Mouse (Mus musculus) embryonic facial prominence, embryonic 11.5 days (tissue): ENCODE data around the gene Hapln2. TPM values are rescaled to one million over a fixed set of nuclear protein-coding genes. Genes with fewer than 3 reads are reported as not detected.
A peak's percentile ranks its signal among the peaks of the same experiment; 100 is the strongest.

Experiments used
- ATAC-seq: fragments of 200-750 bp; cut with Nextera tagmentation; replicated peaks from 2 replicates; pipeline ENCODE4 v1.8.0; 2017; ENCODE audit warnings: low read depth; ENCODE audit not compliant: insufficient number of reproducible peaks, low FRiP score, low TSS enrichment
- DNase-seq: peaks from one replicate; pipeline ENCODE4 v3.0.0-alpha.2; 2015; ENCODE audit warnings: low spot score
- H3K27ac ChIP-seq: fragments of 300-500 bp; sonication (generic); replicated peaks from 2 replicates; pipeline ENCODE4 v1.5.1; 2014; ENCODE audit warnings: mild to moderate bottlenecking, low read depth, low read length, control low read depth
- H3K27me3 ChIP-seq: fragments of 300-500 bp; sonication (generic); 2 replicates; pipeline ENCODE4 v1.6.1; 2014; ENCODE audit warnings: mild to moderate bottlenecking, low read length, moderate library complexity, mixed read lengths; ENCODE audit not compliant: control insufficient read depth, insufficient read depth
- H3K36me3 ChIP-seq: fragments of 300-500 bp; sonication (generic); replicated peaks from 2 replicates; pipeline ENCODE4 v1.6.1; 2014; ENCODE audit warnings: low read depth, mild to moderate bottlenecking, low read length, moderate library complexity, mixed read lengths; ENCODE audit not compliant: control insufficient read depth, insufficient read depth
- H3K4me1 ChIP-seq: fragments of 300-500 bp; sonication (generic); 2 replicates; pipeline ENCODE4 v1.6.1; 2014; ENCODE audit warnings: low read length, mixed read lengths; ENCODE audit not compliant: control insufficient read depth, insufficient read depth
- H3K4me2 ChIP-seq: fragments of 300-500 bp; sonication (generic); 2 replicates; pipeline ENCODE4 v1.6.1; 2014; ENCODE audit warnings: low read depth, mild to moderate bottlenecking, control low read depth, low read length, moderate library complexity
- H3K4me3 ChIP-seq: fragments of 300-500 bp; sonication (generic); 2 replicates; pipeline ENCODE4 v1.5.1; 2014; ENCODE audit warnings: low read depth, low read length, control low read depth
- H3K9ac ChIP-seq: fragments of 300-500 bp; sonication (generic); replicated peaks from 2 replicates; pipeline ENCODE4 v1.6.1; 2014; ENCODE audit warnings: mild to moderate bottlenecking, control low read depth, low read length
- H3K9me3 ChIP-seq: fragments of 300-500 bp; sonication (generic); replicated peaks from 2 replicates; pipeline ENCODE4 v1.6.1; 2016; ENCODE audit warnings: mild to moderate bottlenecking, low read length, inconsistent platforms, mixed read lengths; ENCODE audit not compliant: control insufficient read depth
- WGBS: fragments of 180-500 bp; shearing (Covaris S2); extraction: QIAGEN DNeasy Blood & Tissue Kit; methylation state at CpG from one replicate; pipeline ENCODE4 v1.1.7; 2014; 5-methylcytosine and 5-hydroxymethylcytosine counted together
- polyA plus RNA-seq: library from polyadenylated mRNA; unstranded; fragments of >200 nt; fragmentation: Nextera tagmentation; extraction: Ambion mirVana; gene quantifications from 2 replicates; pipeline ENCODE4 v1.2.1, GENCODE M21; 2014

The Hapln2 gene
- polyA plus RNA-seq, 1 experiment from 2014 or later: not detected

DNA sequence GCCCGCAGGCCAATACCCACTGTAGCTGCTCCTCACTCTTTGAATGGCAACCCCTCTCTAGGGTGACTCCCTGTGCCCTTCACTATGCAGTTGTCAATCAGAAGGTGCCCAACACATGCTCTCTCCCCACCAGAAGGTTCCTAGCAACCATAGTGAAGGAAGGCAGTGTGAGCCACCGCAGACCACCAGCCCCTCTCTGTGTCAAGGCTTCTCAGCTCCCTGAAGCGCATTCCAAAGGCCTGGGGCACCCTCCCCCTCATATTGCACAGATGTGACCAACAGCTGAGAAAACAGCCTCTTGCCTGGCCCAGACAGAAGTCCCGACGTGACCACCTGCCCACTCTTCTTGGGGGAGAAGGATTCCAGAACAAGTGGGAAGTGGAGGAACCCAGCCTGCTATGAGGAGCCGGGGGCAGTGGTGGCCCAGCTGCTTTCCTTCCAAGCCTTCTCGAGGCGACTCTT, 55.1 kb downstream of the Hapln2 start:
- peak; percentile 37 for ATAC-seq
- H3K4me1 ChIP-seq: peaks cover 12% of the 10 kb centered on the region

More for the DNA sequence above, 55.1 kb downstream of the Hapln2 start:
- H3K4me3 ChIP-seq: peak overlapping the region; percentile 57
- no peaks in the 10 kb centered on the region for H3K36me3 ChIP-seq
- H3K4me2 ChIP-seq: peak overlapping the region; percentile 96
- no peaks in the 10 kb centered on the region for H3K9me3 ChIP-seq
- no peaks in the 10 kb centered on the region; the same call in 1 of the 2 replicates for H3K27me3 ChIP-seq
- H3K9ac ChIP-seq: peak overlapping the region; percentile 77
- no peak overlapping the region for H3K27ac ChIP-seq
- 9% methylated on average over 8 of the region's 8 CpGs for WGBS
- peak; percentile 58 for DNase-seq

Other genes with a start within 250 kb of the Hapln2 start
- 7.4 and 8.1 TPM in 2 replicates for gene Ntrk1, start 232.4 kb downstream of the Hapln2 start, polyA plus RNA-seq
- 0.86 and 0.94 TPM in 2 replicates for gene Insrr, start 230.6 kb downstream of the Hapln2 start, polyA plus RNA-seq
- gene Pear1, start 203.3 kb downstream of the Hapln2 start, polyA plus RNA-seq: 4.4 and 7.7 TPM in 2 replicates
- not detected in 2 replicates for gene Sh2d2a, start 180.8 kb downstream of the Hapln2 start, polyA plus RNA-seq
- gene Prcc, start 142.0 kb downstream of the Hapln2 start, polyA plus RNA-seq: 21.5 and 21.7 TPM in 2 replicates
- gene Hdgf, start 121.3 kb downstream of the Hapln2 start, polyA plus RNA-seq: 269 and 289 TPM in 2 replicates
- 73.6 and 79.3 TPM in 2 replicates for gene Mrpl24, start 108.1 kb downstream of the Hapln2 start, polyA plus RNA-seq
- gene Isg20l2, start 97.3 kb downstream of the Hapln2 start, polyA plus RNA-seq: 51.5 and 52.3 TPM in 2 replicates
- gene Rrnad1, start 96.9 kb downstream of the Hapln2 start, polyA plus RNA-seq: 13.5 and 16.0 TPM in 2 replicates
- 626 and 642 TPM in 2 replicates for gene Crabp2, start 78.9 kb downstream of the Hapln2 start, polyA plus RNA-seq
- 15.1 and 16.2 TPM in 2 replicates for gene Nes, start 56.5 kb downstream of the Hapln2 start, polyA plus RNA-seq
- gene Bcan, start 27.4 kb downstream of the Hapln2 start, polyA plus RNA-seq: 0.06 TPM in 1 of 2 replicates, not detected in the other
- 34.7 and 37.8 TPM in 2 replicates for gene Gpatch4, start 15.5 kb upstream of the Hapln2 start, polyA plus RNA-seq
- 157 and 169 TPM in 2 replicates for gene Naxe, start 30.9 kb upstream of the Hapln2 start, polyA plus RNA-seq
- 0.08 and 0.11 TPM in 2 replicates for gene Ttc24, start 50.7 kb upstream of the Hapln2 start, polyA plus RNA-seq
- gene Iqgap3, start 54.4 kb upstream of the Hapln2 start, polyA plus RNA-seq: 17.8 and 18.1 TPM in 2 replicates
- gene Mef2d, start 114.8 kb upstream of the Hapln2 start, polyA plus RNA-seq: 11.5 and 12.5 TPM in 2 replicates
- 0.25 and 0.26 TPM in 2 replicates for gene Rhbg, start 227.1 kb upstream of the Hapln2 start, polyA plus RNA-seq